Mouse (Mus musculus): ENCODE results near the gene Mfsd11.
"Not testable (repeated sequence)": the region's sequence is repeated elsewhere in the genome, so short reads cannot be mapped to it uniquely, and the experiment has no call there.

The Mfsd11 gene

GRCm38 (mm10) chr11:116881440-116881839 lies 29.2 kb downstream of the Mfsd11 start:
- DNase-seq (ENCODE audit: low read depth), result no peak

GRCm38 (mm10) chr11:116882446-116882845 lies 30.2 kb downstream of the Mfsd11 start:
- DNase-seq (ENCODE audit: low read depth), result no peak

GRCm38 (mm10) chr11:116884061-116884460 lies 31.8 kb downstream of the Mfsd11 start:
- DNase-seq (ENCODE audit: low read depth), result no peak

- DNase-seq (ENCODE audit: low read depth), result peak; percentile 71
These were observed 33.3 kb downstream of the Mfsd11 start for GRCm38 (mm10) chr11:116885275-116886151.

GRCm38 (mm10) chr11:116887136-116887535 lies 34.9 kb downstream of the Mfsd11 start:
- DNase-seq (ENCODE audit: low read depth), result no peak

GRCm38 (mm10) chr11:116893532-116894442 lies 41.5 kb downstream of the Mfsd11 start:
- no peak for DNase-seq (ENCODE audit: low read depth)

- DNase-seq (ENCODE audit: low read depth), result no peak
These were observed 43.2 kb downstream of the Mfsd11 start for GRCm38 (mm10) chr11:116895402-116895801.

GRCm38 (mm10) chr11:116899247-116899646 lies 47.0 kb downstream of the Mfsd11 start:
- DNase-seq (ENCODE audit: low read depth), result no peak

- not testable (repeated sequence) for DNase-seq (ENCODE audit: low read depth)
These were observed 50.3 kb downstream of the Mfsd11 start for GRCm38 (mm10) chr11:116902588-116902987.

- no peak for DNase-seq (ENCODE audit: low read depth)
These were observed 53.7 kb downstream of the Mfsd11 start for GRCm38 (mm10) chr11:116905741-116906456.

GRCm38 (mm10) chr11:116913573-116913972 lies 61.3 kb downstream of the Mfsd11 start:
- no peak for DNase-seq (ENCODE audit: low read depth)

GRCm38 (mm10) chr11:116914267-116914885 lies 62.1 kb downstream of the Mfsd11 start:
- DNase-seq (ENCODE audit: low read depth), result no peak

- DNase-seq (ENCODE audit: low read depth), result no peak
These were observed 63.0 kb downstream of the Mfsd11 start for GRCm38 (mm10) chr11:116915241-116915640.

GRCm38 (mm10) chr11:116917361-116917760 lies 65.1 kb downstream of the Mfsd11 start:
- no peak for DNase-seq (ENCODE audit: low read depth)

- DNase-seq (ENCODE audit: low read depth), result peak; percentile 5
These were observed 66.3 kb downstream of the Mfsd11 start, which contains the start of gene Mgat5b for GRCm38 (mm10) chr11:116918323-116919185. Mgat5b (plus strand) TSS chr11:116918863.

- DNase-seq (ENCODE audit: low read depth), result no peak
These were observed 67.2 kb downstream of the Mfsd11 start for GRCm38 (mm10) chr11:116919186-116920020.

GRCm38 (mm10) chr11:116920746-116921145 lies 68.5 kb downstream of the Mfsd11 start:
- DNase-seq (ENCODE audit: low read depth), result no peak

- DNase-seq (ENCODE audit: low read depth), result no peak
These were observed 69.8 kb downstream of the Mfsd11 start for GRCm38 (mm10) chr11:116922058-116922457.

Data from fibroblast of lung, adult 2 months (primary cell).